Mouse (Mus musculus) gastrocnemius, adult 18-20 months (tissue): ENCODE measurements around the gene Gm21905. TPM values are rescaled to one million over a fixed set of nuclear protein-coding genes. Genes with fewer than 3 reads are reported as not detected.

Source experiments
- total RNA-seq, 2 experiments: library from RNA; stranded (reverse); gene quantifications; 2 replicates each; pipeline ENCODE4 v1.2.3; 2021

Gene Gm21905
- total RNA-seq, 2 experiments from 2014 or later, result not detected

Other genes starting within 250 kb of the Gm21905 start
- gene Atp8a1, start 99.0 kb downstream of the Gm21905 start, total RNA-seq, result 10 to 100 TPM; 60.4 to 75.3 TPM
- gene Gm5108, start 4.8 kb downstream of the Gm21905 start, total RNA-seq, result not detected
- not detected for gene Grxcr1, start 85.4 kb upstream of the Gm21905 start, total RNA-seq